Mouse (Mus musculus) small intestine, adult 2 months (tissue): ENCODE measurements around the gene Ahnak2.

Source experiments
- CTCF ChIP-seq: fragments of 200-500 bp; IDR thresholded peaks from 2 replicates; pipeline ENCODE4 v1.5.1; 2012; ENCODE audit warnings: low read depth, mild to moderate bottlenecking, control low read depth, inconsistent platforms, low read length, moderate library complexity, mixed read lengths; ENCODE audit not compliant: insufficient replicate concordance, insufficient read length; ENCODE audit errors: extremely low read depth
- POLR2A ChIP-seq: fragments of 200-500 bp; IDR thresholded peaks from 2 replicates; pipeline ENCODE4 v1.6.1; 2012; ENCODE audit warnings: low read depth, mild to moderate bottlenecking, control low read depth, inconsistent platforms, low read length, moderate library complexity

DNA sequence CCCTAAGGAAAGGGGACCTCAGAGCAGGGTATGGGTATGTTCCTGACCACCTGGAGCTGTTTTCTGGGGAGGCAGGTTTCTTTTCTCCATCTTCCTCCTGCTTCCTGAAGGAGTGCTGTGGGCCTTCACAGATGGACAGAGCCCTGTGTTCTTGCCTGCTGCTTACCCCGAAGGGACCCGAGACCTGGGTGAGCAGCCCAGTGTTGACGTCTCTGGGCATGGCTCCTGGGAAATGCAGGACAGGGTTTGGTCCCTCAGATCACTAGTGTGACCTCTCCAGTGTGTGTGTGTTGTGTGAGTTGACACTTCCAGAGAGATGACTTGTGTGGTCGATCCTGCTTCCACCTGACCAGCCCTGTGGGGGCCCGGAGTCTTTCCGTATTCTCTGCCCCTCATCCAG lies 79.0 kb downstream of the Ahnak2 start:
- TF ChIP-seq CTCF (no peak), POLR2A (no peak)
